Mouse (Mus musculus) fibroblast of lung, adult 2 months (primary cell): ENCODE data around the gene Mtap.
A peak's percentile ranks its signal among the peaks of the same experiment; 100 is the strongest.

Experiments
- DNase-seq: peaks from one replicate; pipeline ENCODE4 v3.0.0-alpha.2; 2011; ENCODE audit warnings: low read depth

The Mtap gene

DNA sequence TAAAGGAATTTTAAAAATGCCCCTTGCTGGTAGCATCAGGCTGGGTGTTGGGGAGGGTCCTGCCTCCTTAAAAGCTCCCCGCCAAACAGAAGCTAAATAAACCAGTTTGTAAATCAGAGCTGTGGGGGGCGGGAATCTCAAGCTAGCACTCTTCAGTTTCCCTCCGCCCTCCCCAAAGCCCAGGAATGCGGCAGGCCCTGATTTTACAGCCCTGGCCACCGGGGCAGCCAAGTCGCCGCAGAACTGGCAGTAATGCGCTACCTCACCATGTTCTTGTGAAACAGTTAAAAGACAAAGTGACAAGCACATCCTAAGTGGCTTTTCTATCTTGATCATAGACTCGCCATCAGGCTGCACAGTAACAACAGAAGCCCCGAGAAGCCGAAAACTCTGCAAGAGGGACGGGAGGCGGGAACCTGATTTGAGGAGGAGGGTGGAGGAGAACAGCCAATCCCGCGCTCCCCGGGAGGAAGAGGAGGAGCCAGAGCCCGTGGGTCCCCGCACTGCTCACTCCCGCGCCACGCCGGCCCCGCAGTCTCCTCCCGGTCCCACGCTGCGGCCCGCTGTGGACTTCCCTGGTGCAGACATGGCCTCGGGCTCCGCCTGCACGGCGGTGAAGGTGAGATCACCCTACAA, at the start of gene Mtap:
TSS of gene Mtap (plus strand) at position 217 of the 636 bp plus-strand sequence.
- peak; percentile 51 for DNase-seq

GRCm38 (mm10) chr4:89089110-89089509, 47.8 kb upstream of the Mtap start:
- no peak for DNase-seq

GRCm38 (mm10) chr4:89090217-89090616, 46.7 kb upstream of the Mtap start:
- no peak for DNase-seq

DNA sequence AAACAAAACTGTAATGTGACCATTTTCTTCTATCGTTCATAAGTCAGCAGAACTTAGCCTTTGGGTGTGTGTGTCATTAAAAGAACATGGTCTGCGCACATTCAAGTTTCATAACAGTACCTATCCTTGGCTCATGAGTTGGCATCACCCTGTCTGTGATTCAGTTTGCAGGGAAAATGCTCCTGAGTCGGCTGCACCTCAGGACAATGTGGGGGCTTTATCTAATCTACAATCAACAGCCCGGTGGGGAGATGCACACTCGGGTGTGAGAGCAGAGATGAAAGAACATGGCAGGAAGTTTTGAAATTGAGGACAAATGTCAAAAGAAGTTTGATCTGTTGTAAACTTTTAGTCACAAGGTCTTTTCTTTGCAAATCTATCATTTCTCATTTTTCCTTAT, 44.8 kb upstream of the Mtap start:
- DNase-seq = no peak

- DNase-seq = no peak
These were observed 42.1 kb upstream of the Mtap start for GRCm38 (mm10) chr4:89094773-89095172.

DNA sequence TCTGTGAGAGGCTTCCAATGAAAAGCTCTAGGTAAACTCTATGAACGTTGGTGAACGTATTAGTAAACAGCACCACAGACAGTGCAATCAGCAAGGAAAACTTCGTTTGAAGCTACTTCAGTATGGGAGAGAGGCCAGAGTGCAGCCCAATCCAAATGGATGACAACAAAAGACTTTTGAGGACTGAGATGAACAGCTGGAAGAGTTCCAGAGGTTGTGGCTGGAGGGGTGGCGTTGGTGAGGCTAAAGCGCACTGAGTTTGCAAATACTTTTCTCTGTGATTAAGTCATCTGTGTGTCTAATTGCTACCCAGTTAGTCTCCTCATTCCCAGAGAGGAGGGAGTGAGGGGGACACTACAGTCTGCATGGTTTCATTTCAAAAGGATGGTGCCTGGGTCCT, 38.7 kb upstream of the Mtap start:
- no peak for DNase-seq

DNA sequence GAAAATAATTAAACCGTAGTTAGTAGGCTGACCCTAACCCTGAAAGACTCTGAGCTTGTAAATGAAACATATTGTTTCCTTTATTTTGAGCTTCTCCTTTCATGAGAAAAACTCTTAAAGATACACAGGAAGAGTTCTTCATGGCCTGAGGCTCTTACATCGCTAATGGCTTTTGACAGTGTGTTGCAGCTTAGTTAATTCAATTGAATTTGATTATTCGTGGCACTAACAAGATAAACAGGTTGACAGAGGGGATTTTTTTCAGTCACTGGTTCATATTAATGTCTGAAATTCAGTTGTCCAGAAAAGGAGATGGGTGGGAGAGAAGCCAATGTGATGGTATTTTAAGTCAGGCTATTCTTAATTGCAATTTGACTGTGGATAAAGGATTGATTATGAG, 35.6 kb upstream of the Mtap start:
- no peak for DNase-seq

- no peak for DNase-seq
These were observed 34.6 kb upstream of the Mtap start for GRCm38 (mm10) chr4:89102283-89102682.

DNA sequence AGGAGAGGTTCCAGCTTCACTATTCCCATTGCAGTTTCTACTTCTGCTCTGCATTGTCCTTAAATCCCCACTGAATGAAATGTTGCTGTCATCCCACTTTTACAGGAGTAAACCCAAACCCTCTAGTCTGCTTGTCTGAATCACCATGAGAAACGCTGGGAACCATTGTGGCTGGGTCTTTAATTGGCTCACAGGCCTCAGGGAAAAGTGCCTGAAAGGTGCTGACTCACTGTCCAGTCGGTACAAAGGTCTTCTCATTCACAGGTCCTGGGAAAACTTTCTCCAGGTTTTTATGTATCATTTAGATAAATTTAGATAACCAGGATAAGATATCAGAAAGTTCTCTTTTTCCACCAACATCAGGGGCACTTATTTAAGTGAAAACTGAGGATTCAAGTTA, 31.4 kb upstream of the Mtap start:
- peak; percentile 82 for DNase-seq

- no peak for DNase-seq
These were observed 30.4 kb upstream of the Mtap start for GRCm38 (mm10) chr4:89106505-89106904.

DNA sequence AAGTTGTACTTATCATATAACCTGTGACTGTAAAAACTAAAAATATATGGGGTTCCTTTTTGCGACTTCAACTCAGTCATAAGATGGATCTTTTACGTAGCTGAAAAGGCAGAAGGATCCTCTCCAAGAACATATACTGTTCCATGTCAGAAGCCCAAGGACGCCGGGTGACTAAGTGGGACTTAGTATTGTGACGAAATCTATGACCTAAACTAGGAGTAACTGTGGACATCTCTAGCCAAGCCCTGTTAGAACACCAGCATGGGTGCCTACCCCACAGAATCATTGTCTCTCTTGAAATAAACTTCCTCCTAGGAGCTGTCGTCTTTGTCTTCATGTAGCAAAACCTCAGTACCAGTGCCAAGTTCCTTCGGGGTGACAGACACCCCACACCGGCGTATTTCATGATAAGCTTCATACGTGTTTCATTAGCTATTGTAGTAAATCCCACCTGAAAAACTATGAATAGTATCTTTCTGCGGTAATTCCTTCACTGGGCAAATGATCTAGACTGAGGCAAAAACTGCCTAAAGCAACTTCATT, 24.7 kb upstream of the Mtap start:
- no peak for DNase-seq

DNA sequence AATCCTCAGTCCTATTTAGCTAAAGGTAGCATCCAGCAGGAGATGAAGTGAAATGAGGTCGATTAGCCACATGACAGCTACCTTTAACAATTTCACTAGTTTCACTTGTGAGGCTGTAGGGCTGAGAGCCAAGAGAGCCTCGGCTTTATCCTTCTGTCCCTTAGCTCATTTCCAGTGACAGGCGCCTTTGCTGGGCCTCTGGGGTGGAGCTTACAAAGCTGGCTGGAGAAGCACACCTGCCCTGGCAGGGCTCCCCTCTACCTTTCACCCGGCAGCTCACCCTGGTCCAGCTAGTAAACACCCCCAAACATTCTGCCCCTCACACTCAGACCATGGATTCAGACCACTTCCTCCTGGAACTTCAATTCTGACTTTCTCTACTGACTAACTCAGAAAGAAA, 24.1 kb upstream of the Mtap start:
- DNase-seq = no peak

DNA sequence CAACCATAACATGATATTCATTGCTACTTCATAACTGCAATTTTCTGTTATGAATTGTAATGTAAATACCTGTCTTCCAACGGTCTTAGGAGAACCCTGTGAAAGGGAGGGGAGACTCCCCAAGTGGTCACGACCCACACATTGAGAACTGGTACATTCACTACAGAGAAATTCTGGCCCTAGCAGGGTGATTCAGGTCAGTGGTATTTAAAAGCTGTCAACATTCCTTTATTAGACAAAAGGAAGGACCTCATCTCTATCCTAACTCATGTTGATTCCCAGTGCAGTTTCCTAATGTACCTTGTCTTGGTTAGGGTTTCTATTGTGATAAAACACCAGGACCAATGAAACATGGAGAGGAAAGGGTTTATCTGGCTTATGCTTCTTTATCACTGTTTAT, 20.9 kb upstream of the Mtap start:
- DNase-seq = no peak

DNA sequence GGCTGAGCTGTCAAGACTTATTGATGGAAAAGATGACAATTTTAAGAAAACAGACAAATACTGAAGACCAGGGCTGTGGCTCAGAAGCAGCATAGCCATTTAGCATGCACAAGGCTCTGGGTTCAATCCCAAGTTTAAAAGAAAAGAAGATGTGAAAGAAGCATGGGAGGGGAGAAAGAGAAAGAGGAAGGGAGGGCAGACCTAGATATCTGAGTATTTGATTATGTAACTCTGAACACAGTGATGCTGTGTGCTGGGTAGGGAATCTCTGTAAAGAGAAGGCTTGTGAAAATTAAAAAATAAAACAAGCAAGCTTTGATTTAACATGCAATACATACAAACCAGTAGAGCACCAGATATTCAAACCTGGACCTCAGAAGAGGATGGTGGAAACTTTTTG, 17.0 kb upstream of the Mtap start:
- DNase-seq = no peak

- DNase-seq = no peak
These were observed 16.6 kb upstream of the Mtap start for GRCm38 (mm10) chr4:89120353-89120752.

- no peak for DNase-seq
These were observed 13.3 kb upstream of the Mtap start for GRCm38 (mm10) chr4:89123446-89124243.

DNA sequence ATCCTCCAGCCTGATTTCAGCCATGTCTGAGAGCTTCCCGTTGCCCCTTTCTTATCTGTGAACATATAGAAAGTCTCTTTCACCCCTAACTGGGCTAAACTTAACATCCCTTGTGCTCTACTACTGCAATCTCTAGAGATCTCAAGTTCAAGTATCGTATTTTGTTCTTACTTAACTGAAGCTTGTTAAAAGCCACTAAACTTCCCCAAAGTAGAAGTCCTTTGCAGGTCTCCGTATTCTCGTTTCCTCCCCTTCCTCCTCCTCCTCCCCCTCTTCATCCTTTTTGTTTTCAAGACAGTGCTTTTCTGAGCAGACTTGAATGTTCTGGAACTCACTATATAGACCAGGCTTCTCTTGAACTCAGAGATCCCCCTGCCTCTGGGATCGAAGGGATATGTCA, 9.2 kb upstream of the Mtap start:
- no peak for DNase-seq

DNA sequence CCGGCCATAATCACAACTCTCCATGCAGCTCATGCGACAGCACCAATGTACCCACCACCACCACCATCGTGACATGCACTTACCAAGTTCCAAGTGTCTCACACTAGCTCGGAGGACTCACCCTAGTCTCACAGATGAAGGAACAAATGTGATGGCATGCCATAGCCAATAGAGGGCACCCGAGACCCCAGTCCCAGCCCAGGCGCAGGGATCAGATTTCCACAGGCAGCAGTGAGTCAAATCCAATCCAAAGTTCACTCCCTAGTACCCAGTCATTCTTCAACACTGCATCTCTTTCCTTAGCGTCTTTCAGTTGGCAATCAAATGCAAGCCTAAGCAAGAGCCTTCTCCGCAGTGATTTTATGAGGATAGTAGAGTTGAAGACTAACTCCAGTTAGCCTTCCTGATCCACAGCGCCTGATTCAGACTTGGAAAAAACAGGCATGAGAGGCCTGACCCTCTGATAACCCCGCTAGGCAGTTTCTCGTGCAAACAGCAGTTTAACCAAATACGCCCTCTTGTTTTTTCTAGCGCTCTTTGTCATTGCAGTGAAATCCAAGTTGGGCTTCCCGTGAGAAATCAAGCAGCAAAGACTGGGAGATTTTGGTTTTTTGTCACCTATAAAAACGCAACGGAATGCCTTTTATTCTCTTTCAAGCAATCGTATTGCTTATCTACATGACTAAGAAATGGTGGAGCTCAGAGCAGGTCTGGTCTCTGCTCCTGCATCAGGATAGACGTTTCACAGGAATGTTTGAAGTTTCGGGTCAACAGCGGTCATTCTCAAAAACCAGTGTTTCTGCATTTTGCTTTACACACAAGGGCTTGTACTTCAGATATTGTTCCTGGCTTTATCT, 8.6 kb upstream of the Mtap start:
- DNase-seq = peak; percentile 80

- no peak for DNase-seq
These were observed 8.0 kb upstream of the Mtap start for GRCm38 (mm10) chr4:89128937-89129277.

- peak; percentile 68 for DNase-seq
These were observed 7.5 kb upstream of the Mtap start for GRCm38 (mm10) chr4:89129311-89129913.

DNA sequence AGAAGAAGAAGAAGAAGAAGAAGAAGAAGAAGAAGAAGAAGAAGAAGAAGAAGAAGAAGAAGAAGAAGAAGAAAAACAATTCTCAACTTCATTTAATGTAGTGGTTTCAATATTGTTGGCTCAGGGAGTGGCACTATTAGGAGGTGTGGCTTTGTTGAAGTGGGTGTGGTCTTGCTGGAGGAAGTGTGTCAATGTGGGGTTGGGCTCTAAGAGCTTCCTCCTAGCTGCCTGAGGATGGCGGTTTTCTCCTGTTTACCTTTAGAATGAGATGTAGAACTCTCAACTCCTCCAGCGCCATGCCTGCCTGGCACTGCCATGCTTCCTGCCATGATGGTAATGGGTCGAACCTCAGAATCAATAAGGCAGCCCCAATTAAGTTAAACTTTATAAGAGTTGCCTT, 5.1 kb upstream of the Mtap start:
- no peak for DNase-seq

GRCm38 (mm10) chr4:89136356-89136755, 566 bp upstream of the Mtap start:
- no peak for DNase-seq
